Mouse (Mus musculus): ENCODE results near the gene Defb23.

- TF ChIP-seq CTCF (IDR thresholded peaks at IDR 0.05; ENCODE audit: low read depth, low read length) = no peak
- no peak for TF ChIP-seq POLR2A (IDR thresholded peaks at IDR 0.05; ENCODE audit: insufficient read depth, low read length)
- TF ChIP-seq EP300 (IDR thresholded peaks at IDR 0.05; ENCODE audit: insufficient read depth, low read depth, low read length) = no peak
These were observed 54.6 kb downstream of the Defb23 start for GRCm38 (mm10) chr2:152409781-152410180.

Measured in ES-Bruce4 (cell line).